29 mouse cellular contexts compared by ENCODE assay signal in genomic region chr6:12786378-12786982, GRCm38 (mm10). TPM values are rescaled to one million over a fixed set of nuclear protein-coding genes. Genes with fewer than 3 reads are reported as not detected.
DNase-seq lines count a peak whose midpoint lies in the region; ATAC-seq and TF ChIP-seq lines count a peak whose summit lies in the region.
"Had no signal": no experiment of that assay in that cellular context is flagged by ENCODE, and none has a peak within 500 bp of the region (broad histone marks: within the 10 kb centered on the region; RNA-seq: fewer than 3 reads in every experiment).

No protein-coding gene starts in this region.

- H3K4me3 ChIP-seq in limb, embryonic 12.5 days (replicated peaks): no peak overlapping the region
- no peak overlapping the region for H3K4me3 ChIP-seq in limb, embryonic 10.5 days
- H3K4me3 ChIP-seq in hindbrain, embryonic 16.5 days (ENCODE audit: low read length): no peak overlapping the region
- no peak overlapping the region for H3K4me3 ChIP-seq in midbrain, postnatal 0 days (ENCODE audit: low read depth, low read length)
- H3K4me3 ChIP-seq: kidney, embryonic 15.5 days; limb, embryonic 13.5 days; liver, embryonic 12.5 days had no signal

- ATAC-seq in limb, embryonic 12.5 days (ENCODE audit: insufficient number of reproducible peaks, insufficient read depth, low FRiP score, low TSS enrichment, low read depth): peak; percentile 56; the same call in 1 of the 2 replicates
- peak; percentile 69 for ATAC-seq in hindbrain, embryonic 16.5 days
- no peak for ATAC-seq in midbrain, postnatal 0 days (ENCODE audit: low FRiP score)
- ATAC-seq in inflammation-experienced regulatory T-cells, adult 6 months: no peak
- ATAC-seq: forebrain, embryonic 16.5 days; liver, embryonic 12.5 days had no signal

- H3K27me3 ChIP-seq in limb, embryonic 12.5 days: no peaks in the 10 kb centered on the region
- no peaks in the 10 kb centered on the region for H3K27me3 ChIP-seq in limb, embryonic 10.5 days (ENCODE audit: low read depth, poor library complexity, severe bottlenecking)
- no peaks in the 10 kb centered on the region for H3K27me3 ChIP-seq in hindbrain, embryonic 16.5 days (replicated peaks; ENCODE audit: control insufficient read depth, insufficient read depth, low read length)
- H3K27me3 ChIP-seq in midbrain, postnatal 0 days (ENCODE audit: insufficient read depth, low read length): no peaks in the 10 kb centered on the region
- H3K27me3 ChIP-seq: CH12.LX; kidney, embryonic 15.5 days; limb, embryonic 13.5 days; liver, embryonic 12.5 days had no signal

- no peaks in the 10 kb centered on the region for H3K36me3 ChIP-seq in limb, embryonic 12.5 days
- no peaks in the 10 kb centered on the region for H3K36me3 ChIP-seq in limb, embryonic 10.5 days
- H3K36me3 ChIP-seq in hindbrain, embryonic 16.5 days (ENCODE audit: control insufficient read depth, insufficient read depth, low read length): no peaks in the 10 kb centered on the region
- no peaks in the 10 kb centered on the region for H3K36me3 ChIP-seq in midbrain, postnatal 0 days (ENCODE audit: insufficient read depth, low read length)
- H3K36me3 ChIP-seq: G1E; kidney, embryonic 15.5 days; limb, embryonic 13.5 days; liver, embryonic 12.5 days had no signal

- H3K9ac ChIP-seq in limb, embryonic 12.5 days (replicated peaks): no peak overlapping the region
- no peak overlapping the region for H3K9ac ChIP-seq in hindbrain, embryonic 16.5 days (ENCODE audit: low read depth, low read length)
- no peak overlapping the region for H3K9ac ChIP-seq in midbrain, postnatal 0 days (replicated peaks; ENCODE audit: low read length, poor library complexity, severe bottlenecking)
- H3K9ac ChIP-seq: kidney, embryonic 15.5 days; limb, embryonic 13.5 days; liver, embryonic 12.5 days had no signal

- no peak for TF ChIP-seq POLR2A in brain, embryonic 14.5 days (IDR thresholded peaks at IDR 0.05; ENCODE audit: borderline replicate concordance, extremely low read depth, insufficient read depth, insufficient read length, poor library complexity, severe bottlenecking)

- 0 out of 2 replicates have a peak, but pooled peaks cover 3% of the 10 kb centered on the region for H3K4me1 ChIP-seq in limb, embryonic 12.5 days (replicated peaks)
- no peaks in the 10 kb centered on the region for H3K4me1 ChIP-seq in limb, embryonic 10.5 days
- no peaks in the 10 kb centered on the region for H3K4me1 ChIP-seq in hindbrain, embryonic 16.5 days (ENCODE audit: control insufficient read depth, insufficient read depth, low read depth, low read length)
- no peaks in the 10 kb centered on the region for H3K4me1 ChIP-seq in midbrain, postnatal 0 days (ENCODE audit: insufficient read depth, low read length)
- H3K4me1 ChIP-seq: kidney, embryonic 15.5 days; liver, embryonic 12.5 days had no signal

- 30% methylated on average over 2 of the region's 2 CpGs for WGBS in limb, embryonic 12.5 days
- 71% methylated on average over 2 of the region's 2 CpGs for WGBS in limb, embryonic 10.5 days
- whole genome bisulfite sequencing in hindbrain, embryonic 16.5 days: 34% methylated on average over 2 of the region's 2 CpGs
- WGBS in midbrain, postnatal 0 days: 36% methylated on average over 2 of the region's 2 CpGs

- DNase-seq in limb, embryonic 10.5 days (ENCODE audit: low spot score): no peak
- peak; percentile 43 for DNase-seq in brain, embryonic 14.5 days (ENCODE audit: low read depth)
- DNase-seq in midbrain, postnatal 0 days (ENCODE audit: low spot score): peak; percentile 5
- DNase-seq in Muller cell, postnatal 12 days (ENCODE audit: inconsistent ontology term): no peak
- no peak for DNase-seq in urinary bladder, postnatal 4 days (ENCODE audit: low spot score in 2 of 2)
- DNase-seq: adrenal gland, adult 8-10 months; cerebellum, adult 9-10 months; gastrocnemius, postnatal 14 days; heart, adult 11 months; kidney, adult 11 months; kidney, postnatal 36 days; layer of hippocampus, postnatal 36 days; lung, adult 2 months; lung, postnatal 4 days; thymus, adult 2 months; thymus, postnatal 4 days had no signal

- TF ChIP-seq CTCF in brain, embryonic 14.5 days (IDR thresholded peaks at IDR 0.05; ENCODE audit: borderline replicate concordance, extremely low read depth, insufficient read depth, insufficient read length): no peak
- no peak for TF ChIP-seq CTCF in midbrain, postnatal 0 days (IDR thresholded peaks at IDR 0.05)

- H3K4me2 ChIP-seq in limb, embryonic 12.5 days: no peak overlapping the region
- no peak overlapping the region for H3K4me2 ChIP-seq in hindbrain, embryonic 16.5 days (ENCODE audit: low read length)
- H3K4me2 ChIP-seq in midbrain, postnatal 0 days (ENCODE audit: low read depth, low read length, poor library complexity, severe bottlenecking): no peak overlapping the region
- H3K4me2 ChIP-seq: heart, embryonic 11.5 days; kidney, embryonic 15.5 days; limb, embryonic 13.5 days; liver, embryonic 12.5 days had no signal

- H3K9me3 ChIP-seq in limb, embryonic 12.5 days: no peaks in the 10 kb centered on the region
- H3K9me3 ChIP-seq in limb, embryonic 10.5 days (replicated peaks): no peaks in the 10 kb centered on the region
- H3K9me3 ChIP-seq in hindbrain, embryonic 16.5 days (ENCODE audit: control insufficient read depth, low read length): no peaks in the 10 kb centered on the region
- no peaks in the 10 kb centered on the region for H3K9me3 ChIP-seq in midbrain, postnatal 0 days (ENCODE audit: low read length)
- H3K9me3 ChIP-seq: G1E; kidney, embryonic 15.5 days; limb, embryonic 13.5 days; liver, embryonic 12.5 days had no signal

- H3K27ac ChIP-seq in limb, embryonic 12.5 days: no peak overlapping the region
- no peak overlapping the region for H3K27ac ChIP-seq in limb, embryonic 10.5 days
- H3K27ac ChIP-seq in hindbrain, embryonic 16.5 days (ENCODE audit: low read depth, low read length): no peak overlapping the region
- H3K27ac ChIP-seq in midbrain, postnatal 0 days (ENCODE audit: low read depth, low read length): no peak overlapping the region
- H3K27ac ChIP-seq: kidney, embryonic 15.5 days; limb, embryonic 13.5 days; liver, embryonic 12.5 days; stomach, postnatal 0 days had no signal

RNA-seq across cellular contexts. Expression of gene Thsd7a, which starts 37.3 kb away (rescaled TPM):
- polyA plus RNA-seq in limb, embryonic 12.5 days (2016; fragmentation: Nextera tagmentation; extraction: Ambion mirVana): 4.5 and 5.6 TPM in 2 replicates
- 0.45 and 1.2 TPM in 2 replicates for polyA plus RNA-seq in limb, embryonic 10.5 days (2016; fragmentation: Nextera tagmentation; extraction: Ambion mirVana)
- polyA plus RNA-seq in brain, embryonic 14.5 days (2012; rRNA removed): 11.7 and 25.8 TPM in 2 replicates
- 21.9 and 25.4 TPM in 2 replicates for polyA plus RNA-seq in hindbrain, embryonic 16.5 days (2015; fragmentation: Nextera tagmentation; extraction: Ambion mirVana)
- 27.3 and 39.0 TPM in 2 replicates for total RNA-seq in midbrain, postnatal 0 days (2014; rRNA removed)
- 17.1 and 17.3 TPM in 2 replicates for polyA plus RNA-seq in midbrain, postnatal 0 days (2015; fragmentation: Nextera tagmentation; extraction: Ambion mirVana)
- polyA plus RNA-seq in inflammation-experienced regulatory T-cells, adult 6 months (2017; shearing (Covaris generic)): not detected
- total RNA-seq: hematopoietic stem cell, adult 5-6 weeks; megakaryocyte-erythroid progenitor cell, adult 5-6 weeks had no signal

Comparison
In these comparisons a context has a peak if more than half of its experiments do, and no peak if none do; other contexts are left out.
1. ATAC-seq: peak in limb, embryonic 12.5 days (single experiment) and hindbrain, embryonic 16.5 days (single experiment); none in midbrain, postnatal 0 days (single experiment) and inflammation-experienced regulatory T-cells, adult 6 months (single experiment).
2. DNase-seq: peak in brain, embryonic 14.5 days (single experiment) and midbrain, postnatal 0 days (single experiment); none in limb, embryonic 10.5 days (single experiment), Muller cell, postnatal 12 days (single experiment) and urinary bladder, postnatal 4 days (0 of 2).